Mouse (Mus musculus): ENCODE results near the gene Gfm2.

- no peak for TF ChIP-seq CTCF (IDR thresholded peaks at IDR 0.05; ENCODE audit: low read depth, low read length)
- TF ChIP-seq POLR2A (IDR thresholded peaks at IDR 0.05; ENCODE audit: extremely low read depth, insufficient read depth, low read length), result no peak
Observed at GRCm38 (mm10) chr13:97187693-97188092, 50.0 kb downstream of the Gfm2 start.

Measured in liver, adult 2 months (tissue).